Mouse (Mus musculus) urinary bladder, postnatal 0 days (tissue): Measurements from ENCODE around the gene 9630041A04Rik. TPM values are rescaled to one million over a fixed set of nuclear protein-coding genes. Genes with fewer than 3 reads are reported as not detected.

Experiments
- polyA plus RNA-seq: library from polyadenylated mRNA; unstranded; fragments of >200 nt; fragmentation: Nextera tagmentation; extraction: Ambion mirVana; gene quantifications from 2 replicates; pipeline ENCODE4 v1.2.1, GENCODE M21; 2015

The 9630041A04Rik gene
- not detected in 2 replicates for polyA plus RNA-seq

DNA sequence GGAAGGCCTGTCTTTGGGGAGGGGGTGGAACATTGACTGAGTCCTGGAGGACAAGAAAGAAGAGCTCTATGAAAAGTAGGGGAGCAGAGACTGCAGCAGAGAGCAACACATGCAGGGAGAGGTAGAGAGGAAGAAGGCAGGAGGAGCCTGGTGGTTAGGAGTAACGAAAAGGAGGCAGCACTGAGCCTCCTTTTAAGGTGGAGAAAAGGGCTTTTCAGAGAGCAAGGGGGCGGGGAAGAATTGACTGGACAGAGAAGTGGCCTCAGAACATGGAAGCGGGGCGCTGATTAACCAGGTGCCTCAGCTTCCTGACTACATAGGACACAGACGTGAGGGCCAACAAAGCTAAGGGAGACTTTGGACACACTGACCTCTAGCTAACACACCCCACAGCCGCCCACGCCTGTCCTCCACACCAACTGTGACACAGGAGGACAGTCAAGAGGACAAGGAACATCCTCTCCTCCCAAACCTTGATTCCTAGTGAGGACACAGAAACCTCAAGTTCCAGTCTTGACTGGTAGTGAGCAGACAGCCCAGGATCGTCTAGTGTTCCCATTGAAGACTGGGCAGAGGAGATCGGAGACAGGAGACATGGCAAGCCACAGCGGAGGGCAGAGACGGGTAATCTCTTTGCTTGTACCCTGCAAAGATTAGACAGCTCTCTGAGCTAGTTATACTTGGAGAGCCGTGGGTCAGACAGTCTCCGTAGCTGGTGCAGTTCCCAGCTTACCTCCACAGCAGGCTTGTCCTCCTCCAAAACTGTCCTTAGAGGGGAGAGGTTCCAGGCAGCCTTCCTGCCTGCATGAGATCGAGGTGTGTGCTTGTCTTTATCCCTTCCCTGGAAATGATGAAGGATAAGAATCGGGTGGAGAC is at the start of gene 9630041A04Rik:
9630041A04Rik (plus strand) TSS at position 246 of the 876 bp plus-strand sequence.

